Mouse (Mus musculus) forebrain, embryonic 11.5 days (tissue): Measurements from ENCODE around the gene Wbp2. TPM values are rescaled to one million over a fixed set of nuclear protein-coding genes. Genes with fewer than 3 reads are reported as not detected.
"Not testable (repeated sequence)": the region's sequence is repeated elsewhere in the genome, so short reads cannot be mapped to it uniquely, and the experiment has no call there.

Experiments
- ATAC-seq: fragments of 200-750 bp; cut with Nextera tagmentation; replicated peaks from 2 replicates; pipeline ENCODE4 v1.8.0; 2017; ENCODE audit warnings: moderate TSS enrichment; ENCODE audit not compliant: low FRiP score
- DNase-seq: peaks from one replicate; pipeline ENCODE4 v3.0.0-alpha.2; 2017; ENCODE audit warnings: low spot score
- H3K27ac ChIP-seq: fragments of 300-500 bp; sonication (generic); 2 replicates; pipeline ENCODE4 v1.5.1; 2014; ENCODE audit warnings: low read depth, low read length
- H3K27me3 ChIP-seq: fragments of 300-500 bp; sonication (generic); 2 replicates; pipeline ENCODE4 v1.6.1; 2014; ENCODE audit warnings: mild to moderate bottlenecking, low read length, mixed read lengths; ENCODE audit not compliant: control insufficient read depth, insufficient read depth
- H3K36me3 ChIP-seq: fragments of 300-500 bp; sonication (generic); 2 replicates; pipeline ENCODE4 v1.6.1; 2014; ENCODE audit warnings: mild to moderate bottlenecking, low read length, moderate library complexity, mixed read lengths; ENCODE audit not compliant: control insufficient read depth, insufficient read depth
- H3K4me1 ChIP-seq: fragments of 300-500 bp; sonication (generic); replicated peaks from 2 replicates; pipeline ENCODE4 v1.6.1; 2014; ENCODE audit warnings: low read length, mixed read lengths; ENCODE audit not compliant: control insufficient read depth, insufficient read depth
- H3K4me2 ChIP-seq: fragments of 300-500 bp; sonication (generic); 2 replicates; pipeline ENCODE4 v1.6.1; 2014; ENCODE audit warnings: low read depth, mild to moderate bottlenecking, low read length, moderate library complexity, mixed read lengths; ENCODE audit not compliant: severe bottlenecking
- H3K4me3 ChIP-seq: fragments of 300-500 bp; sonication (generic); 2 replicates; pipeline ENCODE4 v1.5.1; 2014; ENCODE audit warnings: low read depth, low read length
- H3K9ac ChIP-seq: fragments of 300-500 bp; sonication (generic); 2 replicates; pipeline ENCODE4 v1.6.1; 2014; ENCODE audit warnings: low read length
- H3K9me3 ChIP-seq: fragments of 300-500 bp; sonication (generic); 2 replicates; pipeline ENCODE4 v1.6.1; 2016; ENCODE audit warnings: low read length, mixed read lengths; ENCODE audit not compliant: control insufficient read depth
- WGBS: fragments of 180-500 bp; shearing (Covaris S2); extraction: QIAGEN DNeasy Blood & Tissue Kit; methylation state at CpG from one replicate; pipeline ENCODE4 v1.1.7; 2014; 5-methylcytosine and 5-hydroxymethylcytosine counted together
- polyA plus RNA-seq: library from polyadenylated mRNA; unstranded; fragments of >200 nt; fragmentation: Nextera tagmentation; extraction: Ambion mirVana; gene quantifications from 2 replicates; pipeline ENCODE4 v1.2.1, GENCODE M21; 2014

The Wbp2 gene
- polyA plus RNA-seq, 1 experiment from 2014 or later = 100.0 TPM

- Histone ChIP-seq H3K27ac (no peak overlapping the region), H3K4me2 (no peak overlapping the region), H3K27me3 (no peaks in the 10 kb centered on the region), H3K4me3 (no peak overlapping the region), H3K4me1 (peaks cover 3% of the 10 kb centered on the region; the same call in 1 of the 2 replicates), H3K9ac (no peak overlapping the region), H3K9me3 (no peaks in the 10 kb centered on the region), H3K36me3 (peaks cover 2% of the 10 kb centered on the region; the same call in 1 of the 2 replicates)
- WGBS = 83% methylated on average over 9 of the region's 9 CpGs
- no peak for DNase-seq
- no peak for ATAC-seq
Measured at GRCm38 (mm10) chr11:116129091-116129790, 42.4 kb upstream of the Wbp2 start.

- Histone ChIP-seq H3K9ac (no peak overlapping the region), H3K27me3 (no peaks in the 10 kb centered on the region), H3K36me3 (no peaks in the 10 kb centered on the region), H3K27ac (no peak overlapping the region), H3K4me1 (peaks cover 3% of the 10 kb centered on the region; the same call in 1 of the 2 replicates), H3K4me3 (no peak overlapping the region), H3K4me2 (no peak overlapping the region), H3K9me3 (no peaks in the 10 kb centered on the region)
- no peak for ATAC-seq
- 78% methylated on average over 9 of the region's 9 CpGs for WGBS
- no peak for DNase-seq
Measured at GRCm38 (mm10) chr11:116127986-116128385, 41.2 kb upstream of the Wbp2 start.

DNA sequence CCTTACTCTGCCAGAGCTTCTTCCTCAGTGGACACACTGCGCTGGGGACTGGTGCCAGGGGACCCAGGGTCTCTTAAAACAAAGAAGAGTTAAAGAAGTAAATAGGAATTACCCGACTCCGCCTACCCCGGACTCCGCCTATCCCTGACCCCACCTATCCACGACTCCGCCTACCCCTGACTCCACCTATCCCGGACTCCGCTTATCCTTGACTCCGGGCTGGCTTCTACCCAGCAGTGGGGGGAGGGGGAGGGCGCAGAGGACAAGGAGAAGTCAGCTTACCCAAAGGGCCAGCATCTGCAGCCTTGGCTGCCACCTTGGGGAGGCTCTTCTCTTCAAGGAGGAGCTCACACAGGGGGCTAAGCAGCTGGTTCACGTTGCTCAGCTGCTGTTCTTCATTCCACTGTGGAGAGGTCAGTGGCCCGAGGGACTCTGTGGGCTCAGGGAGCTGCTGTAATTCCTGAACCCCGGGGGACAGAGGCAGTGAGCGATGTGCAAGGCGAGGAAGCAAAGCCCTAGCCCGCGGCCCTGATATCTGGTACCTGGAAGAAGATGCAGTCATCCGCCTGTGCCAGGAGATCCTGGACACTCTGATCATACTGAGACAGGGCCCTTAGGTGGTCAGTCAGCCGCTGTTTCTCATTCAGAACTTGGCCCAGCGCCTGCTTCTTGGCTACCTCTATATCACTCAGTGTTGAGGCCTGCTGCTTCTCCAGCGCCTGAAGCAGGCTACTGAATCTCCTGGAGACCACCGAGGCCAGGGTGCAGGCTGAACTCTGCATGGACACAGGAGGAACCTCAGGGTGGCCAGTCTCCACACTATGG is 40.6 kb upstream of the Wbp2 start, which contains the start of gene Trim47:
Gene Trim47 (minus strand): TSS at position 55 of the 825 bp plus-strand sequence.
- H3K4me3 ChIP-seq = no peak within 1 kb of the TSS
- 25% methylated on average over 23 of the region's 23 CpGs for WGBS
- H3K9ac ChIP-seq = peak within 1 kb of the TSS; percentile 20; the same call in 1 of the 2 replicates
- DNase-seq (peak; percentile 79), ATAC-seq (0 out of 2 replicates have a peak, but pooled peaks have one; percentile 35)
- no peaks in the 10 kb centered on the region for H3K36me3 ChIP-seq
- peak within 1 kb of the TSS; percentile 19; the same call in 1 of the 2 replicates for H3K4me2 ChIP-seq
- H3K27ac ChIP-seq = no peak within 1 kb of the TSS
- H3K4me1 ChIP-seq = peaks cover 3% of the 10 kb centered on the region; the same call in 1 of the 2 replicates
- H3K27me3 ChIP-seq = no peaks in the 10 kb centered on the region
- H3K9me3 ChIP-seq = no peaks in the 10 kb centered on the region

DNA sequence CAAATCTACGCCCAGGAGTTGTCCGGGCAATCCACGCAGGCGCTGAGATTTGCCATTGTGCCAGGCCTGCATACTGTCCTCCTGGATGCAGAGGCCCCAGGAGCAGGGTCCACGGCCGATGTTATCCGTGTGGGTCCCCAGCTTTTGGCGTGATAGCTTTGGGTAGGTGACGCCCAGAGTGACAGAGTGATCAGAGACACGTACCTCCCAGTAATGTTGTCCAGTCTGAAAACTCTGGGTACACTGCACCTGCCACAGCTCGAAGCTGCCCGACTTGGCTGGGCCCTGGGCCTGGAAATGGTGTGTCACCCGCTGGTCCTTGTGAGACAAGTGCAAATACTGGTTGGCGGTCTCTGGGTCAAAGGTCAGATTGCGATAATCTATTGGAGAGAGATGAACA is 39.5 kb upstream of the Wbp2 start:
- WGBS = 96% methylated on average over 15 of the region's 15 CpGs
- H3K9ac ChIP-seq = no peak overlapping the region
- ATAC-seq (no peak), DNase-seq (no peak)
- H3K4me1 ChIP-seq = peaks cover 3% of the 10 kb centered on the region; the same call in 1 of the 2 replicates
- no peak overlapping the region for H3K4me2 ChIP-seq
- no peaks in the 10 kb centered on the region for H3K36me3 ChIP-seq
- H3K9me3 ChIP-seq = no peaks in the 10 kb centered on the region
- H3K27ac ChIP-seq = no peak overlapping the region
- H3K27me3 ChIP-seq = no peaks in the 10 kb centered on the region
- H3K4me3 ChIP-seq = no peak overlapping the region

DNA sequence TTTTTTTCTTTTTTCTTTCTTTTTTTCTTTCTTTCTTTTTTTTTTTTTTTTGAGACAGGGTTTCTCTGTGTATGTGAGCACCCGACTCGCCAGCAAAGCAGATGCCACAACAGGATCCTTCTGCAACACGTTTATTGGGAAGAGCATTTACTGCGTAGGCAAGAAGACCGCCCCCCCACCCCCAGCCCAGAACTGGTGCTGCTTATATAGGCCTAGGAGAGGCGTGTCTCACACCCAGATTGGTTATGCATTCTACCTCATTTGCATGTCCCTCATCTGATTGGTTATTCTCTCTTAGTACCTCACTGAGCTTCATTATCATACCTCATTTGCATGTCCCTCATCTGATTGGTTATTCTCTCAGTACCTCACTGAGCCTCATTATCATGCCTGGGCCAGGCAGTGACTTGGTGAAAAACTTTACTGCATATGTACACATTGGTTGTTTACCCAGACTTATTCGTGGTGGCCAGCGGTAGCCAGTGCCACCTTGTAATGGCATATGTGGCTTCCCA is 35.0 kb upstream of the Wbp2 start:
- not testable (repeated sequence) for H3K27ac ChIP-seq, H3K4me3 ChIP-seq, DNase-seq, H3K36me3 ChIP-seq, H3K4me1 ChIP-seq, H3K27me3 ChIP-seq, H3K9me3 ChIP-seq, H3K4me2 ChIP-seq, ATAC-seq, H3K9ac ChIP-seq
- WGBS = 90% methylated on average over 8 of the region's 8 CpGs

DNA sequence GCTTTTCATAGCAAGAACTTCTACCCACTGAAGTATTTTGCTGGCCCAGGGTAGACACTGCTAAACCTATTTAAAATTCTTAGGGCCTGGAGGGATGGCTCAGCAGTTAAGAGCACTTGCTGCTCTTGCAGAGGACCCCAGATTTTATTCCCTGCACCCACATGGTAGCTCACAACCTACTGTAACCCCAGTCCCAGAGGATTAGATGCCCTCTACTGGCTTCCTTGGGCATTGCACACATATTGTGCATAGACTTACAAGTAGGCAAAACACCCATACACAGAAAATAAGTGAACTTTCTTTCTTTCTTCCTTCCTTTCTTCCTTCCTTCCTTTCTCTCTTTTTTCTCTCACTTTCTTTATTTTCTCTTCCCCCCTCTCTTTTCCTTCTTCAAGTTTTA is 31.0 kb upstream of the Wbp2 start:
- Histone ChIP-seq H3K27ac (no peak overlapping the region), H3K27me3 (no peaks in the 10 kb centered on the region), H3K4me2 (no peak overlapping the region), H3K4me3 (no peak overlapping the region), H3K9ac (no peak overlapping the region), H3K4me1 (no peaks in the 10 kb centered on the region), H3K9me3 (no peaks in the 10 kb centered on the region), H3K36me3 (no peaks in the 10 kb centered on the region)
- ATAC-seq (no peak), DNase-seq (no peak)

GRCm38 (mm10) chr11:116117241-116117640 is 30.4 kb upstream of the Wbp2 start:
- Histone ChIP-seq H3K9me3 (no peaks in the 10 kb centered on the region), H3K36me3 (no peaks in the 10 kb centered on the region), H3K27me3 (no peaks in the 10 kb centered on the region), H3K4me2 (no peak overlapping the region), H3K27ac (no peak overlapping the region), H3K4me3 (no peak overlapping the region), H3K4me1 (no peaks in the 10 kb centered on the region), H3K9ac (no peak overlapping the region)
- 71% methylated on average over 12 of the region's 12 CpGs for WGBS
- DNase-seq (no peak), ATAC-seq (no peak)

DNA sequence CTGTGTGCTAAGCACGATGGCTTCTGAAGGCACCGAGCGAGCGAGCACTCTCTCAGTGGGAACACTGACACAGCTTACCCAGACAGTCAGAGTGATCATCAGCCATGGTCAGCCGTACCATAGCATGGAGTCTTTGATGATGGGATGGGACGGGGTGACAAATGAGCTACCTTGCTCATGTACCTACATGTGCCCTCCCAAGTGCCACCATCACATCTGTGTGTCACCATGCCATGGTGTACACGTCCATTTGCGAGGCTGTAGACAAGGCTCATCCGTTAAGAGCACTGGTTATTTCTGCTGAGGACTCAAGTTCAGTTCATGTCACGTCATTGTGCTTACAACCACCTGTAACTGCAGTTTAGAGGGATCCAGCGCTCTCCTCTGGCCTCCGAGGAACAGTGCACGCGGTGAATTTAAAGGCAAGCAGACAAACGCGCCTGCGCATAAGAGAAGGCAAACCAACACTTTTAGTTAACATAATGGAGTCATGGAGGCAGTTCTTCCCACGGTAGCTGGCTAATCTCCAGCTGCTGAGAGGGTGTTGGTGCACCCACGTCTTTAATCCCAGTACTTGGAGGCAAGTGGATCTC is 24.9 kb upstream of the Wbp2 start:
- peaks cover 51% of the 10 kb centered on the region for H3K27me3 ChIP-seq
- H3K9me3 ChIP-seq = no peaks in the 10 kb centered on the region
- no peak overlapping the region for H3K4me3 ChIP-seq
- ATAC-seq (no peak), DNase-seq (no peak)
- 83% methylated on average over 19 of the region's 19 CpGs for WGBS
- no peak overlapping the region for H3K9ac ChIP-seq
- H3K4me2 ChIP-seq = no peak overlapping the region
- no peak overlapping the region for H3K27ac ChIP-seq
- H3K4me1 ChIP-seq = peaks cover 13% of the 10 kb centered on the region
- no peaks in the 10 kb centered on the region for H3K36me3 ChIP-seq
